Mouse (Mus musculus) thymus, adult 18-20 months (tissue): ENCODE measurements around the gene Urb1.

Experiments
- DNase-seq, 2 experiments: peaks; one replicate each; pipeline ENCODE4 v3.0.0; 2022; ENCODE audit warnings: mixed read lengths in 2 of 2

Urb1 gene

GRCm38 (mm10) chr16:90760515-90760914 lies 49.7 kb downstream of the Urb1 start:
- no peak for DNase-seq

DNA sequence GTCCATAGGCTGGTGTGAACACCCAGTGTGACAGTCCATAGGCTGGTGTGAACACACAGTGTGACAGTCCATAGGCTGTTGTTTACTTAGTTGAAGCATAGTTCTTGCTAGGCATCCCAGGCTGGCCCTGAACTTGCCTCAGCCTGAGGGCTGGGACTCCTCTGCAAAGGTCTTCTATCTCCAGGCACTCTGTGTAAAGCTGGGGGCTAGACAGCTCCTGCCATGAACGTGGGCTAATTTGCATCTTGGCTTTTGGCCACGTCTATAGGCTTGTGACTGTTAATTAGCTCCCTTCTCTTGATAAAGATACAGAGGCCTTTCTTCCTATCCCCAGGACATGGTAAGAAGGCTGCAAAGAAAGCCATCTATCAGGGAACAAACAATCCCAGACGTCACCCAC lies 50.9 kb downstream of the Urb1 start:
- no peak for DNase-seq

DNA sequence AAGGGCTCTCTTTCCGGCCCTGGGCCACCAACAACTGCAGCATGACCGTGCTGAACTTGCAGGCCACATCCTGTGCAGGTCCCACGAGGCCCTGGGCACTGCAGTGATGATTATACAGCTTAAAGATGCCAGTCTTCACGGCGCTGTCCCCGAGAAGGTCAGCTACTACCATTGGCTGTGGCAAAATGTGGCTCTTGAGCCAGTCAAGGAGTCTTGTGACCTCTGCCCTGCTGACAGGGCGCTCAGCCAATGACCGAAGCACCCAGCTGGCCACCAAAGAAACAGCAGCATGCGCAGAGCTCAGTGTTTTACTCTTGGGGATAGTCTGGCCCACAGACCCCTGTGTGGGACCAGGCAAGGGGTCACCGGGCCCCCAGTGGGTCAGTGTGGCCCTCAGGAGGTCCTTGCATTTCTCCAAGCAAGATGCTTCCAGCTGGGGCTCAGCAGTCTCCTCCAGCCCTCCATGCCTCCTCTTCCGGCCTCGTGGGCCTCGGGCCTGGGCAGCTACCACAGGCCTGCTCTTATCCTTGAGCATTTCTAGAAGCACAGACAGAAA lies 56.7 kb downstream of the Urb1 start:
- DNase-seq = no peak

DNA sequence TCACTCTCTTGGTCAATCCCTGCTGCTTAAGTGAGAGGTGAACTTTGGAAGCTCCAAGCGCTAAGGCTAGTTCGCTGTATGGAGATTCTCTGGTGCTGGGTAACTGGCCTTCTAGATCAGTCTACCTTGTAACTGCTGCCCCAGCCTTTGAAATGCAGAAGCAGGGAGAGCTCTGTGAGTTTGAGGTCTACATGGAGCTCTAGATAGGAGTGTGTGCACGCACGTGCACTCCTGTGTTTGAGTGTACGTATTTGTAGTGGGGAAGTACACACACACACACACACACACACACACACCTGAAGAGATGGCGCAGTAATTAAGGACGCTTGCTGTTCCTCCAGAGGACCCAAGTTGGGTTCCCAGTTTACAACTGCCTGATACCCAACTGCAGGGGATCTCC lies 62.0 kb downstream of the Urb1 start:
- DNase-seq = no peak

DNA sequence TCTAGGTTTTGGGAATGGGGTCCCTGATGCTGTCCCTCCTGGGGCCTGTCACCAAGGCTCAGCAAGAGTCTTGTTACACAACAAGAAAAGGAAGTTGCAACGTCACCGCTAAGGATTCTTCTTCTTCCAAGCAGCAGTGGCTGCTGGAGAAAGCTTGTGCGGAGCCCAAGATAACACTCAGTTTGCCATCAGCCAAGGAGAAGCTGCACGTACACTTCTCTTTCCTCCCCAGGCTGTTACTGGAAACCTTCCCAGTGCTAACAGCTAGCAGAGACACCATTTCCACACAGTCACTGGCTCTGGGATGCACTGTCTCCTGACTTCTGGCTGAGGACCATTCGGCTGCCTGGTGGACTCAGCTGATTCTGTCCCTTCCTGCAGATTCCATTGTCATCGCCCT lies 63.1 kb downstream of the Urb1 start:
- no peak for DNase-seq

GRCm38 (mm10) chr16:90738092-90738956 lies 71.9 kb downstream of the Urb1 start, which contains the start of gene Mrap:
Gene Mrap, plus strand, starts transcription at chr16:90738207.
- no peak for DNase-seq

GRCm38 (mm10) chr16:90736672-90737270 lies 73.4 kb downstream of the Urb1 start:
- no peak for DNase-seq

GRCm38 (mm10) chr16:90735611-90736010 lies 74.6 kb downstream of the Urb1 start:
- DNase-seq = no peak

GRCm38 (mm10) chr16:90727233-90728115 lies 82.7 kb downstream of the Urb1 start, which contains the start of gene Mis18a:
Gene Mis18a, minus strand, starts transcription at chr16:90727404.
- DNase-seq = peak; percentile 91

DNA sequence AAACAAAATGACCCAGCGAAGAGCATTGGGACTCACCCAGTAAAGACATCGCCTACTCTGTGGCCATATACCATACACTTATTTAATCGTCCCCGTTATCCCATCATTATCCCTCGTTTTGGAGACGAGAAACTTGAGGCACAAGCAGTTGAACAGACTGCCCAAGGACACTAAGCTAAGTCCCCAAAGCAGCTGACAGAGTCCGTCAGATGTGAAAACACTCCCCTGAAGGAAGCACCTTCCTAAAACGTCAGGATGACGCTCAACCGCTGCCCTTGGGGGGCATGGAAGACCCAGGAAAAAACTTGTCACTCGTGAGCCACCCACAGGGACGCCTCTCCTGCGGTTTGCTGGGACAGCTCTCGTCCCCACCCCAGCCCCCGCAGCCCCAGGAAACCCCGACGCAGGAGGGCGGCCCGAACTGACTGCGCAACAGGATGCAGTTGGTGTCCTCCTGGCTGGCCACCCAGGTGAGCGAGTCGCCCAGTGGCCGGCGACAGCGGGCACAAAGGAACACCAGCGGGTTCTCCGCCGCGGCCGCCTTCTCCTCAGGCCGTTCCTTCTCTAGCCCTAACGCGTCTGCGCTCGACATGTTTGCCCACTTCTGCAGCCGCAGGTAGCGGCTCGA lies 83.5 kb downstream of the Urb1 start:
- DNase-seq = no peak

DNA sequence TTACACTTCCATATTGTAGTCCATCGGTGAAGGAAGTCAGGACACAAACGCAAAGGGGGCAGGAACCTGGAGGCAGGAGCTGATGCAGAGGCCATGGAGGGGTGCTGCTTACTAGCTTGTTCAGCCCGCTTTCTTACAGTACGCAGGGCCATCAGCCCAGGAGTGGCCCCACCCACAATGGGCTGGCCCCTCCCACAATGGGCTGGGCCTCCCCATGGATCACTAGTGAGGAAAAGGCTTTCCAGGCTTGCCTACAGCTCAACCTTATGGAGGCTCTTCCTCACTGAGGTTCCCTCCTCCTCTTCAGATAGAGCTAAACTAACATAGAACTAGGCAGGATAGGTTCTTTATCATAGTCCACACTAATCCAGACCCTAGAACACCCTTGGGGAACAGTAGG lies 86.2 kb downstream of the Urb1 start:
- DNase-seq = no peak

DNA sequence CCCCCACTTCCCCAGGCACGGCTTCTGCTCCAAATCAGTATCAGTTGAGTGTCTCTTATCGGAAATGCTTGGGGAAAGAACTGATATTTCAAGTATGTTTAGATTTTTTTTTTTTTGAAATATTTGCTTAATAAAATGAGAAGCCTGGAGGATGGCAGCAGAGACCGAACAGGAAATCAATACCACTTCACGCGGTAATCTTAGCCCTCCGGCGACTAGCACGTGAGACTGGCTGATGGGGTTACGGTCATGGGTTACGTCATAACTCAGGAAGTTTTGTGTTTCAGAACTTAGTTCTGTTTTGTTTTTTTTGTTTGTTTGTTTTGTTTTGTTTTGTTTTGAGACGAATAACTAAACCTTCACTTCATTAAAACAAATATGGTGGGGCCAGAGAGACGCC lies 99.9 kb downstream of the Urb1 start:
- no peak for DNase-seq

DNA sequence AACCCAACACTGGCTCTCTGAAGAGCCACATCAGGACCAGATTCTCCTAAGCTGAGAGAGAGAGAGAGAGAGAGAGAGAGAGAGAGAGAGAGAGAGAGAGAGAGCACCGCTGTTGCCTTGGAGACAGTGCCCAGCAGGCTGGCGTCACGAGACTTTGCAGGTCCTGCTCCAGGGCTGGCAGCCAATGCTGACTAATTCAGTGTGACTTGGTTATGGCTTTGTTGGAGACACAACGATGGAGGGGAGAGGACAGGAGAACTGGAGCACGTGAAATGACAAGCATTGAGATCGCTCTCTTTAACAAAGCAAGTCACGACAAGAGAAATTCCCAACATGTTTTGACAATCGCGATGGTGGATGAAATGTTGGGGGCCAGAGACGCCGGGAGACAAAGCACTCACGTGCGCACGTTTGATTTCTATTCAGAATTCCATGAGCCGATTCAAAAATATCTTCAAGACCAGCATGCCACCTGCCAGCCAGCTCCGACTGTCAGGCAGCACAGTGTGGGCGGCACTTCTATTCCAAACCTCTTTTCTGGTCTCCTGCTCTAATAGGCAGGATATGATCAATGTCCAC lies 100.4 kb downstream of the Urb1 start:
- DNase-seq = no peak

GRCm38 (mm10) chr16:90706279-90706678 lies 103.9 kb downstream of the Urb1 start:
- no peak for DNase-seq

DNA sequence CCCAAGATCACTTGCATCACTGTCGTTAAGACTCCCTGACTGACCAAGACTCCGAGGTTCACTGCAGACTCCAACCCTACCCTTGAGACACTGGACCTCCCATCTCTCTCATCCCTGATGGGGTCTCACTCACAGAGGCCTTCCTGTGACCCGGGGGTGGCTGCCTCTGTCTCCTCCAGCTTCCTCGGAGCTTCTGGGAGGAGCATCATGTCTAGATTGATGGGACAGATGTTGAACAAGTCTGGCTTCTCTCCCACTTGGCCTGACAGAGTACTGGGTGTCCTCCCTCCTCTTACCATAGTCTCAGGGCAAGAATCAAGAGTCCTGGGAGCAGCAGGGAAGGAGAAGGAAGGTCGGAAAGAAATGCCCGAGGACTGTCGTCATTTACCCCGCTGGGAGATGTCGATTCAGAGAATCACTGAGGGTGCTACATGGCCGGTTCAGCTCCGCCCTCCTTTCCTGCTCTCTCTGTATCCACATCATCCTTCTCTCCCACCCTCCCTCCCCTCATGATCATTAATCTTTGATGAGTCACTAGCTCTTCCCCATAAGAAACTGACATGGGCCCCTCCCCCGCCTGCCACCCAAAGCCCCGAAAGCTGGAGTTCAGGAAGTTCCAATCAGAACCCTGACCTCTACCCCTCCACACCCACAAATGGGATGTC lies 105.9 kb downstream of the Urb1 start:
- DNase-seq = no peak

DNA sequence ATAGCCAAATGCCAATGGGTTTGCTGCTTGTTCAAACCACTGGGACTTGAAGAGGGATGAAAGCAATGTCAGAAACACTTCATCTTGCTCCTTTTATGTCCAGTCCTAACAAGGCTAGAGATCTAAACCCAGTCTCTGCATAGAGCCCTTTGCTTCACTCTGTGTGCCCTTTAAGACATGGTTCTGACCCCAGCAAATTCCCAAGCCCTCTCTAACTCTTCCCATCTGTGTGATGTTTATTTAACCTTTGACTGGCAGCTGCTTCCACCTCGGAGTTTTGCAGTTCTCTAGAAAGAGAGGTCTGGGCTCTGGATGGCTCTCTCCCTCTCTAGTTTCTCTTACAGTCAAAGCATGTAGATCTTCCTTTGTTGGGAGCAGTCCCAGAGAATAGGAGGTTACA lies 106.6 kb downstream of the Urb1 start:
- no peak for DNase-seq

DNA sequence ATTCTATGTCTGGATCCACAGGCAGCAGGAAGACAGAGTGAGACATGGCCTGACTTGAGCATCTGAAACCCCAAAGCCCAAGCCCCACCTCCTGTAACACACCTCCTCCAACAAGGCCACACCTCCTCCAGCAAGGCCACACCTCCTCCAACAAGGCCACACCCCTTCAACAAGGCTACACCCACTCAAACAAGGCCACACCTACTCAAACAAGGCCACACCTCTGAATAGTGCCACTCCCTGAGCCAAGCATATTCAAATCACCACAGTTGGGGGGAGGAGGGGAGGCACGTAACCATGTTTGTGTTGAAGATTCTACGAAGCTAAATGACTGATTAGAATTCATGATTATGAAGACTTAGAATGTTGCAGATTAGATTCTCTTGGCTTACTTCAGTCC lies 108.7 kb downstream of the Urb1 start:
- DNase-seq = no peak
